Comparison of ENCODE assay signal across 26 mouse cellular contexts in genomic region chr10:120734364-120734763, GRCm38 (mm10).
"Had no signal": no experiment of that assay in that cellular context is flagged by ENCODE, and none has a peak within 500 bp of the region (broad histone marks: within the 10 kb centered on the region; RNA-seq: fewer than 3 reads in every experiment).

No protein-coding gene starts in this region.

- H3K27ac ChIP-seq: gastrocnemius, adult 2 months; heart, adult 2 months; heart, embryonic 10.5 days; hindbrain, embryonic 10.5 days; hindbrain, embryonic 12.5 days; hindbrain, embryonic 14.5 days; intestine, embryonic 15.5 days; limb, embryonic 13.5 days; limb, embryonic 15.5 days; liver, embryonic 12.5 days; liver, embryonic 14.5 days had no signal

- H3K36me3 ChIP-seq: heart, embryonic 10.5 days; heart, embryonic 12.5 days; hindbrain, embryonic 10.5 days; hindbrain, embryonic 12.5 days; intestine, embryonic 15.5 days; limb, embryonic 13.5 days; limb, embryonic 15.5 days; liver, embryonic 12.5 days had no signal

- H3K9ac ChIP-seq: heart, embryonic 12.5 days; hindbrain, embryonic 12.5 days; hindbrain, embryonic 14.5 days; intestine, embryonic 15.5 days; limb, embryonic 13.5 days; limb, embryonic 15.5 days; liver, embryonic 12.5 days; liver, embryonic 14.5 days had no signal

- H3K27me3 ChIP-seq: heart, embryonic 12.5 days; hindbrain, embryonic 12.5 days; intestine, embryonic 15.5 days had no signal

- H3K4me2 ChIP-seq: heart, embryonic 12.5 days; hindbrain, embryonic 12.5 days; hindbrain, embryonic 14.5 days; intestine, embryonic 15.5 days; limb, embryonic 13.5 days; limb, embryonic 15.5 days; liver, embryonic 12.5 days had no signal

- ATAC-seq: hindbrain, embryonic 16.5 days; inflammation-experienced regulatory T-cells, adult 6 months; intestine, embryonic 15.5 days; intestine, postnatal 0 days; liver, embryonic 12.5 days had no signal

- H3K4me3 ChIP-seq: gastrocnemius, adult 2 months; heart, adult 2 months; heart, embryonic 10.5 days; heart, embryonic 12.5 days; hindbrain, embryonic 10.5 days; hindbrain, embryonic 12.5 days; intestine, embryonic 15.5 days; limb, embryonic 13.5 days; limb, embryonic 15.5 days; liver, embryonic 12.5 days had no signal

- H3K9me3 ChIP-seq: heart, embryonic 10.5 days; heart, embryonic 12.5 days; hindbrain, embryonic 10.5 days; hindbrain, embryonic 12.5 days; intestine, embryonic 15.5 days; limb, embryonic 13.5 days; limb, embryonic 15.5 days; liver, embryonic 12.5 days had no signal

- DNase-seq: gastrocnemius, adult 2 months; gastrocnemius, postnatal 10 days; gastrocnemius, postnatal 25 days; heart, adult 2 months; heart, postnatal 10 days; heart, postnatal 4 days; kidney, adult 18-20 months; kidney, postnatal 10 days; kidney, postnatal 25 days; kidney, postnatal 4 days; layer of hippocampus, adult 9-11 months; layer of hippocampus, postnatal 36 days; left cerebral cortex, postnatal 4 days had no signal
